Mouse (Mus musculus): ENCODE data around the gene Klra4. TPM values are rescaled to one million over a fixed set of nuclear protein-coding genes. Genes with fewer than 3 reads are reported as not detected.
"Not testable (repeated sequence)": the region's sequence is repeated elsewhere in the genome, so short reads cannot be mapped to it uniquely, and the experiment has no call there.

Gene Klra4
- total RNA-seq (2021) = not detected
- long read RNA-seq, experiment 1 = 0 reads
- long read RNA-seq, experiment 2 = 0 reads

DNA sequence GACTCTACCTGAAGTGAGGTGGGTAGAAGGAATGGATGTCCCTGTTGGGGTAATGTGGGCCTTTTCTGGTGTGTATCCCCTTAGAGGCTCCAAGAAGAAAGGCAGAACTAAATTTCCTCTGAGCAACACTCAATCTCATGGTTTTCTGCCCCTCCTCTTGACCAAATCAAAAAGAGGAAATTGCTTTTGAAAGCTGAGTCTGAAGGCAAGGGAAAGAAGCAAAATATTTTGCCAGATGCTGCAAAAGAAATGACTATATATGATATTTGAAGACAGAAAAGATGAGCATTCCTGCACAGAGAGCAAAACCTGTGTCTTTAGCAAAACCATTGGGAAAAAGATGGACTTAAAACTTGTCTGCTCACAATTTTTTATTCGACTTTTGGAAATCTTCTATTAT lies at the start of gene Klra4:
Gene Klra4, minus strand, starts transcription at position 101 of the 400 bp plus-strand sequence.
- intact Hi-C loops (cut with DNase I); H3K4me3 ChIP-seq; DNase-seq (ENCODE audit: extremely low spot score in 1 of 2, low spot score in 2 of 2); H3K27ac ChIP-seq: not testable (repeated sequence)

DNA sequence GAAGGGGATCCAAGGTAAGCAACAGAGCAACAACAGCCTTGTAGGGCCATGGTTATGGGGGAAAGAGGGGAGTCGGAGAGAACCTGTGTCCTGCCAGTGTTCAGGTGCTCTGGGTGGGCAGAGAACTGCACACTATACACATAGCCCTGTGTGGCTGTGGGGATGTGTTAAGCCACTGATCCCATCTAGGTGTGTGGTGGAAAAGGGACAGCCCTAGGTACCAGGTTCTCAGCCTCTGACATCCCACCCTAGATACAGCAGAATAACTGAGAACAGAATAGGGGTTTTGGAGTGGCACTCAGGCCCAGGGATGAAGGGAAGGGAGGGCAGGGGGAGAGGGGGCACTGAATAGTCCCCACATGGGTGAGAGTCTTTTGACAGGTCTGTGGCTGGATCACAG lies 43.4 kb upstream of the Klra4 start:
- TF ChIP-seq CTCF (IDR thresholded peaks at IDR 0.05) = no peak
- Histone ChIP-seq H3K4me3 (no peak overlapping the region), H3K27ac (no peak overlapping the region)
- DNase-seq (ENCODE audit: extremely low spot score in 1 of 2, low spot score in 2 of 2) = no peak
- intact Hi-C loops (cut with DNase I) = no loop called here

DNA sequence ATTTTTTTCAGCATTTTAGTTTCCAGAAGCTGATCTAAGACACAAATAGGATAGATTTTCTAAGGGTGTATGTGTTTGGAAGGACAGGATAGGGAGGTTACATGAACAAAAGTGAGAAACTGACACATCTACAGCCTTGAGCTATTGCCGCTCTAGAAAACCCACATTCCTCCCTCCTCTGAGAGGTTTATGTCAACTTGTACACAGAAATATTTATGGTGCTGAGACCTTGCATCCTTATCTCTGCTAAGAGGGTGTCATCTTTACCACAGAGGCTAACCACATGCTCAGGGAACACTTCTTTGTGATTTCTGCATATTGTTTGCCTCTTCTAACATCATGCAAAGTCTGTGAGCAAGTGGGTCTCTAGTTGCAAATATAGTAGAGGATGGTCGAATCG lies 35.7 kb upstream of the Klra4 start:
- DNase-seq (ENCODE audit: extremely low spot score in 1 of 2, low spot score in 2 of 2); intact Hi-C loops (cut with DNase I); H3K4me3 ChIP-seq; H3K27ac ChIP-seq: not testable (repeated sequence)

DNA sequence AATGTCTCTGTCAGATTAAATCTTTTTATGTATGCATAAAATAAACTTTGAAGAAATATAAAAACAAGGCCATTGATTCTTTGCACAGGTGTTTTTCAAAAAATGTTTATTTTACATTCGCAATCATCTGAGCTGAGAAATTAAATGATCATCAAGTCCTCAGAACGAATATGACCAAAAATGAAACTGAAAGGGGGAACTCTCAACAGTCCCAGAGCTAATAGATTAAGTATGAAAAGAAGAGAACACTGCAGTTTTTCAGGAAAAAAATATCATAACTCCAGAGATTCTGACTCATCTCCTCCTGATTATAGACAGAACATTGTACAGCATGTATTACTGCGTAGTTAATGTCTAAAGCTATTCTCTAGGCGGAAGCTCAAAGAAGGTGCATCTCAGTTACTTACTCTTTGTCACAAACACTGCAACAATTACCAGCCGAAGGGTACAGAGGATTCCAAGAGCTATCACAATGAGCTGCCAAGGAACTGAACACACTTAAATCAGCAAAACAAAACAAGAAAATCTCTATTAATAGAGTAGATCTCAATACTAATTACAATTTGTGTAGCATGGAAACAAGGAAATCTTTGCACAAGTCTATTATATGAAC lies 25.4 kb upstream of the Klra4 start:
- intact Hi-C loops (cut with DNase I) = no loop called here
- Histone ChIP-seq H3K27ac (no peak overlapping the region), H3K4me3 (no peak overlapping the region)
- DNase-seq (ENCODE audit: extremely low spot score in 1 of 2, low spot score in 2 of 2) = no peak
- no peak for TF ChIP-seq CTCF (IDR thresholded peaks at IDR 0.05)

DNA sequence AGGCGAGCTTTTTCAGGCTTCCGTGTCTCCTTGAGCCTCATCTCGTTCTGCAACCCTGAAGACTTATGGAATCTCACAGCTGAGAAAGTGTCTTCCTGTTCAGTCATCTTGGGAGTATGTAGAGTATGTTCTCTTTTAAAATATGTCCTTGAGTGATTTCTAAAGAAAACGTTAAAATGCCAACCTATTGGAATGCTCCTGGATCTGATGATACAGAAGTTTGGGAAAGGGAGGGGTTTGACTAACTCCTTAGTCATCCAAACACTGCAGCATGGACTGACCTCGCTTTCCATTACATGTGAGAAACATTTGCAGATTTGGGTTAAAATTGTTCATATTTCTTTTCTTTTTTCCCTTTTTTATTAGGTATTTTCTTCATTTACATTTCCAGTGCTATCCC lies 1.9 kb downstream of the Klra4 start:
- intact Hi-C loops (cut with DNase I) = no loop called here

DNA sequence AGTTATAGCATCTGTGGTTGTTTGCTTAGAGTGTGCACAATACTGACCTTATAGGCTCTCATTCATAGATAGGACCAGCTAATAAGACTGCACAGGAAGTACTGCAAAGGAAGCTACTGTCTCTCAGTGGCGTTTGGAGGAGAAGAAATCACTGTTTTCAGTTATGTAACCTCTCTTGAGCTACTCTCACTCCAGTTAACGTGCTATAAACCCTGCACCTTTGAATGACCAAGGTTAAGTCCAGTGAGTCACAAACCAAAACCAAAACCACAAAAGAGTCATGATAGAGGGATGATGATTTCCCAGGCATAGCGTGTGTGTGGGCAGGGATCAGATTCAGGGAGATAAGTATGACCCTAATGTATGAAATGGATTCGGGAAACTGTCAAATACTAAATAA lies 31.9 kb downstream of the Klra4 start:
- intact Hi-C loops (cut with DNase I); H3K4me3 ChIP-seq; H3K27ac ChIP-seq; DNase-seq (ENCODE audit: extremely low spot score in 1 of 2, low spot score in 2 of 2): not testable (repeated sequence)

More for the DNA sequence above, 1.9 kb downstream of the Klra4 start:
- Histone ChIP-seq H3K4me3 (no peak overlapping the region), H3K27ac (no peak overlapping the region)
- no peak for TF ChIP-seq CTCF (IDR thresholded peaks at IDR 0.05)
- no peak for DNase-seq (ENCODE audit: extremely low spot score in 1 of 2, low spot score in 2 of 2)

DNA sequence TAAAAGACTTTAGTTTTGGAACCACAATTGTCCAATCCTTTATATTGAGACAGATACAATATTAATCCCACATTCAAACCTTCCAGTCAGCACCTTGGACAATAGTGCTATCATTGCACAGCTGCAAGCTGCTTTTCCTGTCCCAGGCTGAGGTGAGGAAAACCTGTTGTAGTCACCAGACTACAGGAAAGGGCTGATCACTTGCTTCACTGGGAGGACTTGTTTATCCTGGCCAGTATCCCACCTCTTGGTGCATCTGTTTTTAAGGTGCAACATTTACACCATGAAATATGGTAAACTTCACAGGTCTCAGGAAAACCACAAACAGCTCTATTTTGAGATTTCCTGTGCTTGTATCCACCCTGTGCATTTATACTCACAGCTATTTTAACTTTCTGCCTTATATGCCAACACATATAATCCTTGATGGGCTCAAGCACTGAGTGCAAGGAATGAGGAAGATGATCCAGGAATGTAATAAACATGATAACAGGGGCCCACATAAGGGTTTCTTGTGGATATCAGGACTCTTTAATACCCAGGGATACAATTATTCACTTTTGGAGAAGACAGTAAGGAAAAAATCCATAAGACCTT lies 35.5 kb downstream of the Klra4 start:
- intact Hi-C loops (cut with DNase I); H3K27ac ChIP-seq; H3K4me3 ChIP-seq; DNase-seq (ENCODE audit: extremely low spot score in 1 of 2, low spot score in 2 of 2): not testable (repeated sequence)

DNA sequence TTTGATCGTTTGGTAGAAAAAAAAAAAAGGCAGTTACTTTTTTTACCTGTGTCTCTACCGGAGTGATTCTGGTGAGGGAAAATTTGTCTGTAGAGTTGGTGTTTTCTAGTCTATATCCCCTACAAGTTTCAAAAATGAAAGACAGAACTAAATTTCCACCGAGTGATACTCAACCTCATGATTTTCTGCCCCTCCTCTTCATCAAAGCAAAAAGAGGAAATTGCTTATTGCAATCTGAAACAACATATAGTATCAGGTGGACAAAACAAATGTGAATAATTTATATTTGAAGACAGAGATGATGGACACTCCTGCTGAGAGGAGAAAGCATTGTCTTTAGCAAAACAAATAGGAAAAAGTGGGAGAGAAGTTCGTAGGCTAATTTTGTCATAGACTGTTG lies 40.2 kb downstream of the Klra4 start, which contains the start of gene Klra6:
Gene Klra6, minus strand, starts transcription at position 101 of the 400 bp plus-strand sequence.
- H3K4me3 ChIP-seq = no peak within 1 kb of the TSS
- H3K27ac ChIP-seq = no peak within 1 kb of the TSS
- TF ChIP-seq CTCF (IDR thresholded peaks at IDR 0.05) = no peak
- DNase-seq (ENCODE audit: extremely low spot score in 1 of 2, low spot score in 2 of 2) = no peak
- intact Hi-C loops (cut with DNase I) = no loop called here

Other genes starting within 250 kb of the Klra4 start
- not detected for gene Gm17631, start 204.6 kb downstream of the Klra4 start, total RNA-seq (2021)
- gene Klra17, start 190.6 kb downstream of the Klra4 start, total RNA-seq (2021) = not detected
- gene Klra5, start 149.6 kb downstream of the Klra4 start, total RNA-seq (2021) = not detected
- gene Klra6, start 40.3 kb downstream of the Klra4 start, total RNA-seq (2021) = not detected
- not detected for gene Klra8, start 62.6 kb upstream of the Klra4 start, total RNA-seq (2021)
- gene Klra9, start 125.8 kb upstream of the Klra4 start, total RNA-seq (2021) = not detected
- gene Klra7, start 166.1 kb upstream of the Klra4 start, total RNA-seq (2021) = not detected
- gene Klra10, start 214.7 kb upstream of the Klra4 start, total RNA-seq (2021) = not detected

Measured in left cerebral cortex, adult 2 months (tissue).